In the genomic region with DNA sequence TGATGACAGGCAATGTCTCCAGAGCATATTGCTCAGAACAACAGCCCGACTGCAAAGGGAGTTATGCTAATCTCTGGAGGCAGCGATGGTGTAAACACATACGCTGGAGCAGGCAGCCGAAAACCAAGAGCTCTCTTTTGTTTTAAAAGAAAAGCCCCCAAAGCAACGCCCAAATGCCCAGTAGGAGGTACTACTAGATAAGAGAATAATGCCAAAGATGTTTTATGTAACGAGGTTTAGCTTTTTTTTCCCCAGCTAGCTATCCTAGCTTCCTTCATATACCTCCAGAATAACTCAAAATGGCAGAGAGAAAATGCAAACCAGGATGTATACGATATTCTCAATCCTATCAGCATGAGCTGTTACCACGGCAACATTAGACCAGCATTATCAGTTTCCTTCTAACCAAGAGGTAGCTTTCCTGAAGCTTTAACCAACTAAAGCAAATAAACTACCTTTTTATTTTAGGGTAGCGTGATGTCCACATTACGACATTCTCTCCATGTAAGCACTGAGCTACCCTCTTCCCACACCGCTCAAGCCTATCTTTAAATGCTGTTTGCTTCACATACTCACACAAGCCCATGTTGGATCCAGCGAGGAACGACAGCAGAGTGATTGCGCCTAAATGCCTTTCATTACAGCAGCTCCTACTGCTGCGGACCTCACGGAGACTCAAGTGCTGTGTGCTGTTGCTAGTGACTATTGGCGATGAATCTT, we compare ENCODE assay signal across 8 mouse cellular contexts. TPM values are rescaled to one million over a fixed set of nuclear protein-coding genes. Genes with fewer than 3 reads are reported as not detected.
A peak's percentile ranks its signal among the peaks of the same experiment; 100 is the strongest.
DNase-seq lines count a peak whose midpoint lies in the region; ATAC-seq lines count a peak whose summit lies in the region.

No protein-coding gene starts in this region.

- intact Hi-C loops in left cerebral cortex, postnatal 25 days (cut with DNase I), result loop anchor here (5.0 kb wide), 6 partner anchors 58 to 443 kb away; a partner anchor contains a TSS

- peak overlapping the region; percentile 56 for H3K27ac ChIP-seq in heart, embryonic 15.5 days

- peak overlapping the region; percentile 64 for H3K4me2 ChIP-seq in heart, embryonic 15.5 days

- peak overlapping the region; percentile 37 for H3K4me3 ChIP-seq in heart, embryonic 15.5 days

- H3K9me3 ChIP-seq in heart, embryonic 15.5 days (replicated peaks), result no peaks in the 10 kb centered on the region

- H3K9ac ChIP-seq in heart, embryonic 15.5 days, result 0 out of 2 replicates have a peak overlapping the region, but pooled peaks have one; percentile 15

- peak; percentile 27 to 66 for DNase-seq in adrenal gland, adult (ENCODE audit: inconsistent age in 2 of 2, low spot score in 1 of 2)
- DNase-seq in adrenal gland, postnatal 25 days, result no peak
- peak; percentile 66 to 73 for DNase-seq in cerebellum, postnatal 14 days
- DNase-seq in left cerebral cortex, postnatal 25 days (ENCODE audit: low spot score in 2 of 2), result peak; percentile 74 to 85
- DNase-seq in retina, adult 2 months (ENCODE audit: low read depth, low spot score), result peak; percentile 34
- no peak for DNase-seq in urinary bladder, adult 2 months (ENCODE audit: low spot score)
- no peak for DNase-seq in spleen, adult 12 weeks (ENCODE audit: low spot score)

- WGBS in heart, embryonic 15.5 days, result 18% methylated on average over 17 of the region's 17 CpGs

- ATAC-seq in heart, embryonic 15.5 days (replicated peaks; ENCODE audit: insufficient number of reproducible peaks, insufficient read depth, low FRiP score, low read depth), result no peak

- H3K36me3 ChIP-seq in heart, embryonic 15.5 days, result no peaks in the 10 kb centered on the region; the same call in 1 of the 2 replicates

- peaks cover 32% of the 10 kb centered on the region for H3K4me1 ChIP-seq in heart, embryonic 15.5 days (replicated peaks)

- H3K27me3 ChIP-seq in heart, embryonic 15.5 days, result no peaks in the 10 kb centered on the region

RNA-seq across cellular contexts. Expression of a gene that starts 42.7 kb away (rescaled TPM):
- 78.9 and 124 TPM in 2 replicates for total RNA-seq in adrenal gland, postnatal 25 days (2021)
- 46.8 and 52.7 TPM in 2 replicates for polyA plus RNA-seq in heart, embryonic 15.5 days (2015; fragmentation: Nextera tagmentation; extraction: Ambion mirVana)
- 100 to 1,000 TPM; 460 to 559 TPM for total RNA-seq in left cerebral cortex, postnatal 25 days (2021)
- polyA plus RNA-seq in urinary bladder, adult 2 months (2012; rRNA removed), result 82.5 and 105 TPM in 2 replicates

Comparison
In these comparisons a context has a peak if more than half of its experiments do, and no peak if none do; other contexts are left out.
1. DNase-seq: peak in adrenal gland, adult (2 of 2), cerebellum, postnatal 14 days (2 of 2), left cerebral cortex, postnatal 25 days (2 of 2) and retina, adult 2 months (single experiment); none in adrenal gland, postnatal 25 days (single experiment), urinary bladder, adult 2 months (single experiment) and spleen, adult 12 weeks (single experiment).